Mouse (Mus musculus) layer of hippocampus, postnatal 25 days (tissue): Measurements from ENCODE around the gene Cbr2. TPM values are rescaled to one million over a fixed set of nuclear protein-coding genes. Genes with fewer than 3 reads are reported as not detected.
"Not testable (repeated sequence)": the region's sequence is repeated elsewhere in the genome, so short reads cannot be mapped to it uniquely, and the experiment has no call there.

Experiments
- DNase-seq, 2 experiments: peaks; one replicate each; pipeline ENCODE4 v3.0.0; 2022; ENCODE audit warnings: mixed read lengths in 2 of 2, low spot score in 1 of 2; ENCODE audit errors: extremely low spot score in 1 of 2
- total RNA-seq, 2 experiments: library from RNA; stranded (reverse); gene quantifications; 2 replicates each; pipeline ENCODE4 v1.2.3; 2021

The Cbr2 gene
- total RNA-seq = 1 to 10 TPM; 1.5 to 1.6 TPM

DNA sequence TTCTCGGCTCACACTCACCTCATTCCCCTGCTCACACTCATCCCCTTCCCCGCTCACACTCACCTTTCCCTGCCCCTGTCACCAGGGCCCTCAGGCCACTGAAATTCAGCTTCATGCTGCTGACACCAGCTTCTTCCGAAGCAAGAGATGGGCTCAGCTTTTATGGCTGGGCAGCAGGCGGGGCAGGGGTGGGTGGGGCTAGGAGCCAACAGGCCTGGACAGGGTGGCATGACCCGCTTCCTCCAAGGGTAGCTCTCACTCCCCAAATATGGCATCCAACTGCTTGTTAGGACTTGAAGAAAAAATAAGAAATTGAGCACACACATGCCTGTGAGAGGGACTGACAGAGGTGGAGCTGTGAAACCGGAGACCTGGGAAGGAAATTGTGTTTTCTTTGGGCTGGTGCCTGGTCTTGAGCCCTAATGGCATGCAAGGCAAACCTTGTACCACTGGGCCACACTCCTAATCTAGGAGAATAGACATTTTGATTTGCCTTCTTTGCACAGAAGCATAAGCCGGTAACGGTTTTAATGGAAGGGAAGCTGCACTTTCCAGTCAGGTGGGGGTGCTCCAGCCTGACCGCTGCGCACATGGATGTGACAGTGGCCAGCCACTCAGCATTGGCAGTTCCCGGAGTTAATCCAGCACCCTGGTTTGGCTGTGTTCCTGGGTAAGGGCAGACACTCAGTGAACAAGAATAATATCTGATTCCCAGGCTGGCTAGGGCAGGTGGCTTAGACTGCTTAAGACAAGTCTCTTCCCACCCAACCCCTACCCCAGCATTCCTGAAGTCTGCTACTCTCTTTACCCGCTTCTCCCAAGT, at the start of gene Cbr2:
TSS of gene Cbr2 (minus strand) at position 257 of the 823 bp plus-strand sequence.
- no peak for DNase-seq

GRCm38 (mm10) chr11:120781361-120781760, 49.4 kb upstream of the Cbr2 start:
- not testable (repeated sequence) for DNase-seq

DNA sequence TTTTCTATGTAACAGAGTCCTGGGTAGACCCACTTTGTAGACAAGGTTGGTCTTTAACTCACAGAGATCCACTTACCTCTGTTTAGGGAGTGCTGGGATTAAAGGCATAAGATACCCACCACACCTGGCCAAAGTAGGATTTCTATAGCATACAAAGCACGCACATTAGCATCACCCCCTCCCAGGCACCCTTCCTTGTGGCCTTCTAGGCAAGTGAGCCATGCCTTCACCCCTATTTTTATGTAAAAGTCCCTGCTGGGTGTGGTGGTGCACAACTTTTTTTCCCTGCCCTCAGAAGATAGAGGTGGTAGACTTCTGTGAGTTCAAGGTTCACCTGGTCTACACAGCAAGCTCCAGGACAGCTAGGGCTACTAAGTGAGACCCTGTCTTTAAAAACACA, 48.0 kb upstream of the Cbr2 start:
- no peak for DNase-seq

DNA sequence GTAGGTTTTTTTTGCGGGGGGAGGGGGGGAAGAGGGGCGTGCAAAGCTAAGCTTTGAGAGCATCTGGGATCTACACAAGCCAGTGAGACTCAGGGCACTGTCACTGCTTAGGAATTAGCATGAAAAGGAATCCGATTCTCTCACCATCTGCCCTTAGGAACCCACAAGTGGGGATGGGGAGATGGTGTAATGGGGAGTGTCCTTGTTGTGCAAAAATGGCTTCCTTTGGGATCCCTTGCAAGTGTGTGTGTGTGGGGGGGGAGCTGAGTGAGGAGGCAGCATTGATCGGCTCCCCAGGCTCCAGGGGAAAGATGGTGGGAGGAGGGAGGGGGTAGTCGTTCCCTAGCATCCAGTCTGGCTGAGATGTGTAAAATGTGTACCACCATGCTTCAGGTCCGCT, 45.2 kb upstream of the Cbr2 start:
- no peak for DNase-seq

- peak; percentile 98 to 99 for DNase-seq
Measured at GRCm38 (mm10) chr11:120775774-120776469, 44.0 kb upstream of the Cbr2 start.

GRCm38 (mm10) chr11:120773463-120774190, 41.7 kb upstream of the Cbr2 start:
- DNase-seq = no peak

DNA sequence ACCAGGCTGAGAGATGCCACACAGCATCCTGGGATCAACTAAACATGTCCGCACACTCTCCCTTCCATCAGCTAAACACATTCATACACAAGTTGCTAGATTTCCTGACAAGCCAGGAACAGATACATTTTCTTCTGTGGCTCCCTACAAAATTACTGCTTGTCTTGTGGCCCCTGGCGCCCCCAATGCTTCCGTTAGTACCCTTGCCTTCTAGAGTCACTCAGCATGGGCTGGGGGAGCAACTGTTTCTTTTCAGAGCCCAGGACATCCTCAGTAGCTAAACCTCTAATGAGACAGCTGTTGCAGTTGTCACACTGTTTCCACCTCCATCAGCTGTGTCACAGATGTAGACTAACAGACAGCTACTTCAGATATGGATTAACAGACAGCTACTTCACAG, 40.8 kb upstream of the Cbr2 start:
- no peak for DNase-seq

- no peak for DNase-seq
Measured at GRCm38 (mm10) chr11:120768206-120768605, 36.3 kb upstream of the Cbr2 start.

- DNase-seq = not testable (repeated sequence)
Measured at GRCm38 (mm10) chr11:120767023-120767422, 35.1 kb upstream of the Cbr2 start.

DNA sequence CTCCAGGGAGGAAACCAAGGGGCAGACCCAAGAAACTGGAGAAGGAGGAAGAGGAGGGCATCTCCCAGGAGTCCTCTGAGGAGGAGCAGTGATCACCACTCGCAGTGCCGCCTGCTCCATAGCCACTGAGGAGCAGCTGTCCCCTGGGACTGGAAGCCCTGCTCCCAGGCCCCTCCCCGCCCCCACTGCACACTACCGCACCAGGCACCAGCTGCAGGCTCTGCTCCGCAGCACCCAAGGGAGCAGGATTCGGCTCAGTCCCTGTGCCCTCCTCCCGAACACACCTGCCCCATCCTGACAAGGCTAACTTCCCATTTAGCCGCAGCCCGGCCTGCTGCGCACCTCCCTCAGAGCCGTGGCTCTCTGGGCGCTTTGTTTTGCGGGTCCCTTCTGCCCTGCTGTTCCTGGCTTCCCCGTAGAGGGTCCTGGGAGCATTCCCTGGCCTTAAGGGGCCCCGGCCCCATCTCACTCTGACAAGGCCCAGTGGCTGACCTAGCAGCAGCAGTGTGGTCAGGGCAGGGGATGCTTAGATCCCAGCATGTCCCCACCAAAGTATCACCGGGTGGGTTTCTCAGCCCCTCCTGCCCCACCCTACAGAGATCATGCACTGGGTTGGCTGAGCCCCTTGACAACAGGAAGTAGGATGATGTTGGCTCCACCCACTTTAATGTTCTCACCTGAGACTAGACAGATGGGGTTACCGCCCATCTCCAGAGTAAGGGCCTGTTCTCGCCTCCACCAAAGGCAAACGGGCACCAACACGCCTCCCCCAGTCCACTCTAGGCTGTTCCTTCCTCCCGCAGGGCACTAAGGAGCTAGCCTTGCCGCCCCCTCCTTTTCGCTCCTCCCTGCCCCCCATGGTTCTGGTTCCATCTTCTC, 31.4 kb upstream of the Cbr2 start:
- DNase-seq = not testable (repeated sequence)

DNA sequence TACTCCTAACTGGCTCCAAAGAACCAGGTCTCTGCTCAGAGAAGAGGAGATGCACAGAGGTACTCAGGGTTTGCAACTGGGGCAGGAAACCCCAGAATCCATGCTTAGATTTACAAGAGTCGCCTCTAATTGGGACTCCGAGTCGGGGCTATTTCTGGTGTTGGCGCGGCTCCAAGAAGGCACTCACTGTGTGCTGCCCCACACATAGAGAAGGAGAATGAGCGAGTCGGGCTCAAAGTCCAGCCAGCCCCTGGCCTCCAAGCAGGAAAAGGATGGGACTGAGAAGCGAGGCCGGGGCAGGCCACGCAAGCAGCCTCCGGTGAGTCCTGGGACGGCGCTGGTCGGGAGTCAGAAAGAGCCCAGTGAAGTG, 30.7 kb upstream of the Cbr2 start, which contains the start of gene Hmga1b:
TSS of gene Hmga1b (plus strand) at position 123 of the 370 bp plus-strand sequence.
- not testable (repeated sequence) for DNase-seq

GRCm38 (mm10) chr11:120761811-120762671, 30.1 kb upstream of the Cbr2 start:
- no peak for DNase-seq

GRCm38 (mm10) chr11:120760236-120760635, 28.3 kb upstream of the Cbr2 start:
- DNase-seq = no peak

DNA sequence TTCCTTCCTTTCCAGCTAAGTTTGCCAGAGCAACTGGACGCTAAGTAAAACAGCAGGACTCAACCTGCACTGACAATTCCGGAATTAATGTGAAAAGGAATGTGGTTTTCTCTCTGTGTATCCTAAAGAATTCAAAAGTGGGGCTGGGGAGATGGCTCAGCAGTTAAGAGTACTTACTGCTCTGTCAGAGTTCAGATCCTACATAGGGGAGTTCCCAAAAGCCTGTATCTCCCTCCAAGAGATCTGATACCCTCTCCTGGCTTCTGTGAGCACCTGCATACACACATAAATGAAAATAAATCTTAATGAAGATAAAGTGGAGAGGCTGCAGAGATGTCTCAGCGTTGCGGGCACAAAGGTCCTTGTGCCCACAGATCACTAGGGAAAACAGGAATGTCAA, 19.7 kb upstream of the Cbr2 start:
- no peak for DNase-seq

- peak in 1 of 2 experiments; percentile 26 for DNase-seq
Measured at GRCm38 (mm10) chr11:120749430-120749829, 17.5 kb upstream of the Cbr2 start.

DNA sequence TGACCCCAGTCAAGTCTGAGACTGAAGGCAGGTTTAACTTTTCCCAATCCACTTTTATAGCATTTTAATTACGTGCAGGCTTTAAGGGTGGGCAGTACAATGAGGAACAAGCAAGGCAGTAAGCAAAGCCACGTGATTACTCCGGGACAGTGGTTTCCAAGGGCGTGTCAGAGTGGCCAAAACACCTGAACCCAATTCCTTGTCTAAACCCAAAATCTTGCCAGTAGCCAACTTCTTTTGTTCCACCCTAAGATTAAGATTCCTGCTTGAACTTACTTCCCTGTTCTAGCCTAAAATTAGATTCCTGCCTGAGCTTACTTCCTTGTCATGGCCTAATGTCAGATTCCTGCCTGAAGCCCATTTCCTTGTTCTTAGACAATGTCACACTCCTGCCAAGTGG, 16.1 kb upstream of the Cbr2 start:
- DNase-seq = no peak

DNA sequence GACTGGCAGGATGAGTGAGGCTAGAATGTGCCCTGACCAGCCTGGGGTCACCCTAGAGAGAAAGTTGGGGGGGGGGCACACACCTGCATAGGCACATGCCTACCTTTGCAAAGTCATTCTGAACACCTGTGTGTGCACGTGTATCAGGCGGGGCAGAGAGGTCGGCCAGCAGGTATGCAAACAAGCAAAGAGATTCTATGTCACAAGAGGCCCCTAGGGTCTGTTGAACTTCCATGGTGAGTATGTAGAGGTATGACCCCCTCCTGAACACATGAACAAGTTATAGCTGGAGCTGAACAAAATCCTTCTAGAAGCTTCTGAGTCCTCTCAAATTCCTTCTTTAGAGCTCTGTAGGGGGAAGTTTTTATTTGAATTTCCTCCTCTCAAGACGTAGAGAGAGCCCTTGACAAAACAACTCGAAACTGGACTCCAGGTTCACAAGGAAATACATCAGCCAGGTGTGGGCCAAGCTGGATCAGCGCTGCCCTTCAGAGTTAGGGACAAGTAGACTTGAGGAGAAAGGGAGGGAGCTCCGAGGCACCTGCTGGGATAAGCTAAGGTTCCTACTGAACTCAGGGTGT, 12.3 kb upstream of the Cbr2 start:
- no peak for DNase-seq

- no peak for DNase-seq
Measured at GRCm38 (mm10) chr11:120740981-120741380, 9.1 kb upstream of the Cbr2 start.

DNA sequence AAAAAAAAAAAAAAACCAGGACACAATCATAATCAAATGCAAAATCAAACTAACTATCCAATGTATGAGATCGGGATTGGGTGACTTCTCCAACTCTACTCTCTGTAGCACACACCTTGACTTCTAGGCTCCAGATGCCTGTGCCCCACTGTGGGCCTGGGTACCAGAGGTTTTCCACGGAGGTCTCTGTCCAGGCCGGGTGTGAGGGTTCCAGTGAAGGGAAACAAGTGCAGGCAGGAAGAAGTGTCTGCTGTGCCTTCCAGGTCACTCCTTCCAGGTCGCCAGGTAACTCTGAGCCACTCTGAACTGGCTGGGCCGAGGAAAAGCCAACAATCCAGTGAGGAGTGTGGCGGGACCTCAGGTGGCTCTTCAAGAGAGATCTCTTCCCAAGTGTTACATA, 4.5 kb upstream of the Cbr2 start:
- no peak for DNase-seq
